Mouse (Mus musculus) kidney, adult 2 months (tissue): ENCODE measurements around the gene Rabggta.

Experiments
- CTCF ChIP-seq: fragments of 200-500 bp; conservative IDR thresholded peaks from 2 replicates; pipeline ENCODE4 v1.5.1; 2011; ENCODE audit warnings: low read depth, mild to moderate bottlenecking, control low read depth, low read length, moderate library complexity, mixed read lengths; ENCODE audit not compliant: insufficient read depth, insufficient read length
- POLR2A ChIP-seq: fragments of 200-500 bp; IDR thresholded peaks from one replicate; pipeline ENCODE4 v1.6.1; 2011; ENCODE audit warnings: low read depth, low read length, control low read depth

GRCm38 (mm10) chr14:55747051-55747847 lies 25.2 kb upstream of the Rabggta start:
- TF ChIP-seq CTCF (no peak), POLR2A (no peak)
